Mouse (Mus musculus) cerebellum, postnatal 4 days (tissue): ENCODE results near the gene Zbtb16.

ENCODE experiments used
- DNase-seq, 2 experiments: peaks; one replicate each; pipeline ENCODE4 v3.0.0; 2022; ENCODE audit warnings: low spot score in 2 of 2, mixed read lengths in 1 of 2

Zbtb16 gene

DNA sequence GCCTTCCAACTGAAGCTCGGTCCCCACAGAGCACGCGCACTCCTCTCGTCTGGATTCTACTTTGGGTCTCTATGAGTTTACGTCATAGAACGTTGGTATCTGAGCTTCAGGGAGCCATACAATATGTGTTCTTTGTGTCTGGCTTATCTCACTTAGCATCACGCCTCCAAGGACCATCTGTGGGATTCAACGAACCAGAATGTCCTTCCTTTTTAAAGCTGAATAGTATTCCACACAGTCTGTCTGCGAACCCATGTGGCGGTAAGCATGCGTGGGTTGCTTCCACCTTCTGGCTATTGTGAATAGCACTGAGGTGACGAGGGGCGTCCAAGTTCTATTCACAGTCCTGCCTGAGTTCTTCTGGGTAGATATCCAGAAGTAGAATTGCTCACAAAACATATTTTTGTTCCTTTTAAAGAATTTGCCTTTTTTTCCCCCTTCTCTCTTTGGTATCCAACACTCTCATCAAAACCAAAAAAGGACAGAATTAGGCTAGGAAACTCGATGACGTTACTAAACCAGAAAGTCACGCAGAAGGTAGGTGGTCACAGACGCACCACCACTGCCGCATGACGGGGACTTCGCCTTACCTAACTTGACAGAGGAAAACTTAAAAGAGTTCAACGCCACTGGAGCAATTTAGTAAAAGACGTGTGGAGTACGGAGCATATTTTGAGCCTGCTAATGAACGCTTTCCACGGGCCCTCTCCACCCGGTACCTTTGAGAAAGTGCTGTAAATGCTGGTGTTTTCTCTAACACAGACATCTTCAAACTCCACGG is 32.4 kb downstream of the Zbtb16 start:
- no peak for DNase-seq

- DNase-seq: no peak
Measured at GRCm38 (mm10) chr9:48802374-48802773, 33.6 kb downstream of the Zbtb16 start.

DNA sequence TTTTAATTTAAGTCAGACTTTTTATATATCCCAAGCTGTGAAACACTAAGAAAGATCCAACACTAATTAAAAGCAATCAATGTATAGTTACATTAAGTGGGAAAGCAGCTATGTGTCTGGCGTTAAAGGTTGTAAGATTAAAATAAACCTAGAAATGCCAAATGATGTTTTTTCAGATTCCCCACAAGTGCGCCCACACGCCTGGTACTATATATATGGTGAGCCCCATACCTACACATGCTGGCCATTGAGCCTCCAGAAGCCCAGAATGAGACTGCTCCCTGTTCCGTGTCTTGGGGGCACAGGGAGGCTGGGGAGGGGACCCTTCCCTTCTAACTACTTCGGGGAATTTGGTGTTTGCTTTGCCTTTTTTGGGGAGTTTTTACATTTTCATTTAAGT is 34.7 kb downstream of the Zbtb16 start:
- DNase-seq: no peak

GRCm38 (mm10) chr9:48800627-48801026 is 35.4 kb downstream of the Zbtb16 start:
- no peak for DNase-seq

DNA sequence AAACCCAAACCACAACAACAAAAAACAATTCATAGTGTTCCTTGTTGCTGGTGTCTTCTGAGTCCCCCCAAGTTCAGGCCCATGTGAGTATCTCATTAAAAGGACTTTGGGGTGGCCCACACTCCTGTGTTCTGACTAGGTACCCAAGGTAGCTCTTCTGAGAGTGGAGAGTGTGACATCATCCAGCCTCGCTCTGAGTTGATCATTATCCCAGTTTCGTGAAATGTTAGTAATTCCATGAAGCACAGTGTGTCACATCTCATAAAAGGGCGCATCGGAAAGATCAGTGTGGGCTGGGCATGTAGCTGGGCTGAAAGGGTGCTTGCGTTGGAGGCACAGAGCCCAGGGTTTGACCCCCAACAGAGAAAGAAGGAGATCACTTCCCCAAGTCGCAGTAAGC is 38.0 kb downstream of the Zbtb16 start:
- no peak for DNase-seq

DNA sequence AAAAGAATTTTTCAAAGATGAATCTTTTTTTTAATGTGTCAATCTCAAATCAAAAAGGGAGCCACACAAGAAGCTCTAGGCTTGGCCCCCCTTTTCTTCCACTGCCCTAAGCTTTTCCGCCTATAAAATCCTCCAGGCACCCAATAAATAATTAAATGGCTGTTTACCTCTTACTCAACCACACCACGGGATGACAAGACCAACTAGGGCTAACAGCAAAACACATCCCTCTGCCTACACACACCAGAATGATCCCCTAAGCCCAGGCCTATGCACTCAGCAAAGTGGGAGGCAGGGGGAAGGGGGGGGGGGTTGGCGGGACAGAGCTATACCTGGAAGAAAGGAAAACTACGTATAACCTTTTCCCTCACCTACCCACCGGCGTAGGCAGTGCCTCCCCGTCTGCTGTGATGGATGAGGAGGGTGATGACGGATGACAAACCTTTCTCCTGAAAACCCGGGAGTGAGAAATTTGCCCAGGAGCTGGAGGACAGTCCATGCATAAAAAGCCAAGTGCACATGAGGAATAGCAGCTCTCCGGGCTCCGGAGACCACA is 39.7 kb downstream of the Zbtb16 start:
- DNase-seq: no peak

DNA sequence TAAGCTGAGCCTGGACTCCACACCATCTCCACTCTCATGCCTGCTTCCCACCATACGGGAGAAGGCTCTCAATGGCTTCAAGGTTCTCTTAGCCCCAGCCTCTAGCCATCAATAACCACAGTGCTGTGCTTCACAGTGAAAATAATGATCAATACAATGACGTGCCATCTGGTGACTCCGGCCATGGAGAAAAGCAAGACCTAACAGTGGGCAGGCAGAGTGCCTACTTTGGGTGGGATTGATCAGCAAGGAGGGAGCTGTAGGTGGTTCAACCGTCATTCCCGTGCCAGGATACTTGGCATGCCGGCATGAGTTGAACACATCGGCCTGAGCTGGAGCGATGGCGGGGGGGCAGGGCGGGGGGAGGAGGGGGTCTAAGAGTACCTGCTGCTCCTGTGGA is 40.3 kb downstream of the Zbtb16 start:
- no peak for DNase-seq

- DNase-seq: no peak
Measured at GRCm38 (mm10) chr9:48795095-48795494, 40.9 kb downstream of the Zbtb16 start.

DNA sequence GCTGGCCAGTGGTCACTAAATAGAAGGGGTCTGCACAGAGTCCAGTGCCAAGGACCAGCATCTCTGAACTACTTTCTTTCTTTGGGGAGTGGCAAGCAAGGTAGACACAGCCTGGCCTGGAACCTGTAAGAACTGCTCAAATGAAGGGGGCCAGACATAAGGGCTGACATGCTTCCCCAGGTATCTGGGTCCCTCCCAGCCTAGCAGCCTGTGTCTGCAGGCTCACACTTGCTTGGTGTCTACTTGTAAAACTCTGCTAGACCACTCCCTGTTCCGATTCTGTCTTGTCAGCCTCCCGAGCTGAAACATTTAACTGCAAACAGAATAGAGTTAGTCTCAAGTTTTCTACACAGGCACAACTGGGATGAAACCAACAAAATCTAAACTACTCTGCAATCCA is 41.6 kb downstream of the Zbtb16 start:
- DNase-seq: no peak

DNA sequence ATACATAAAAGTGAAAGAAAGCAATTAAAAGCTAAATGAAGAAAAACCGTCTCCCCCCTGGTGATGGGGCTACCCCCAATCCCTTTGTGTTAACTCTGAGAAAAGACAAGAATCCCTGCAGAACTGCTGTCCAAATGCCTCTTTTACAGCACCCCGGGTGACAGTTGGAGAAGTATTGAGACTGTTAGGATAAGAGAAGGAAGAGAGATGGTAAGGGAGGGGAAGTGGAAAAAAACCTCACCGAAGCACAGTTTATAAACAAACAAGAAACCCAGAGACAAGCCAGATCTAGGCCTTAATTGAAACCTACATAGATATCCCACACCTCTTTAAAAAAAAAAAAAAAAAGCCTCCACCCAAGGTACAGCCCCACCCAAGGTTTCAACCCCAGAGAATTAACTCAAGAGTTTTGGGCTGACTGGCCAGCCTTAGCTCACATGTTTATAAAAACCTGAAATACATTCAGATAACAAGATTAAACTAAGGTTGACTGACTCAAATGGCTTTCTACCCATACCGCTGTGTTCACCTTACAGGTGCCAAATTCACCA is 42.3 kb downstream of the Zbtb16 start:
- no peak for DNase-seq

GRCm38 (mm10) chr9:48790575-48790974 is 45.4 kb downstream of the Zbtb16 start:
- no peak for DNase-seq

GRCm38 (mm10) chr9:48787906-48788410 is 48.1 kb downstream of the Zbtb16 start:
- DNase-seq: no peak

GRCm38 (mm10) chr9:48787321-48787720 is 48.7 kb downstream of the Zbtb16 start:
- no peak for DNase-seq

DNA sequence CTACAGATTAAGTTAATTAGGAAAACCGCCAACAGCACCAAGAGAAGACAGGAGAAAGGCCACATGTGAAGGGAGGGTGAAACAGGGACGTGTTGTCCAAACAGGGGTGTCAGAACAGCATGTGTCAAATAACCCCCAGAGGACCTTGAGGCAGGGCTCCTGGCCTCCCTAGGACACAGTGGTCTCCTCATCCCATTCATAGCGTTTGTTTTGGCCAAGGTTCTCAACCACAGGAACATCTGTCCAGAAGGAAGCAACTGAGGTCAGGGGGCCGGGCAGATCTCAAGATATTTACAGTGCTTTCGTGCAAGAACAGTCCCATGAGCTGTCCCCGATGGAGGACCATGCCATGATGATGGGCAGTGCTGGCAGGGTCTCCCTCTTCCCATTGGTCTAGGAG is 49.2 kb downstream of the Zbtb16 start:
- no peak for DNase-seq

DNA sequence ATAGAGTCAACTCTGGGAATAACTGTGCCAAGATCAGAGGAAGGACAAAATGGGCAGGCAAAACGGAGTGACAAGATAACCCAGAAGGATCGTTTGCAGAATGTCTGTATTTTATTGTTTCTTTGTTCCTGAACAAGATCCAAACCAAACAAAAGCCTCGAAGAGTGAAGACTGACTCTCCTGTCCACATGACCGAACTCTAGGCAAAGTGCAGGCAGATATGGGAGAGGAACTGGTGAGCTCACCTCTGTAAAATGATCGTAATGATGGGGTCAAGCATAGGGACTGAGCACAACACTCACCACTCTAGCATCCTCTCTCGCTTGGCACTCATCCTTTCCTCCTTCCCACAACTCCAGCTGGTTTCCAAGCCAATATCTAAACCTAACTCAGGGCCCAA is 51.1 kb downstream of the Zbtb16 start:
- no peak for DNase-seq

DNA sequence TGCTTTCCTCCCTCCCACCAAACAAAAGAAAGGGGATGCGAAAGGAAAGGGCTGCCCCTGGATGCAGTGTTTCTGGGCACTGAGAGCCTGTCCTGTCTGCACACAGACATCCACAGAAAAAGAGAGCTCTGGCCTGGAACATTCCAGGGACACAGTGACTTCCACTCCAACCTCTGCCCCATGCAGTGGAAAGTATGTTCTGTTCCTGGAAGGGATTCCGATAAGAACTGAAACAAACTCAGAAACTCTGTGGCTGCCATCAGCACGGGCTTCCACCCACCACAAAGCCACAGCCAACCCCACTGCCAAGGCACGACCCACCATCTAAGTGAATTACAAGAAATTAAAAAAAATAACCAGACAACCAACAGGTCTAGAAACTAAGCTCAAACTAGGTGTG is 52.7 kb downstream of the Zbtb16 start:
- no peak for DNase-seq

GRCm38 (mm10) chr9:48782284-48783060 is 53.5 kb downstream of the Zbtb16 start:
- no peak for DNase-seq

DNA sequence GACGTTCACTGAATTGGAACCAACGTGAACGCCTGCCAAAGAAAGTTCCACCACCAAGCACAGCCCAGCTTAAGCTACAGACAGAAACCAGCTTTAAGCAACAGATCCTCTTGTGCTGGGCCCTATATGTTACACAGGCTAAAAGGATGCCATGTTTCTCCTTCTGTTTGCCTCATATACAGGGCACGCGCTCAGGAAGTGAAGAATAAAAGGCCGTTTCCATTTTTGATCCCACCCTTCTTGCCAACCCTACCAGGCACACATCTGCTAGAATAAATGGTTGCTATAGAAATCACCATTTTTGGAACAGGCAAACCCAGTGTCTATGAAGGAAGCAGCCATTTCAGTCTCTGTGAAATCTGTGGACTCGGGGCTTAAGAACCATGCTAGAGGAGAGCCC is 59.8 kb downstream of the Zbtb16 start:
- no peak for DNase-seq

DNA sequence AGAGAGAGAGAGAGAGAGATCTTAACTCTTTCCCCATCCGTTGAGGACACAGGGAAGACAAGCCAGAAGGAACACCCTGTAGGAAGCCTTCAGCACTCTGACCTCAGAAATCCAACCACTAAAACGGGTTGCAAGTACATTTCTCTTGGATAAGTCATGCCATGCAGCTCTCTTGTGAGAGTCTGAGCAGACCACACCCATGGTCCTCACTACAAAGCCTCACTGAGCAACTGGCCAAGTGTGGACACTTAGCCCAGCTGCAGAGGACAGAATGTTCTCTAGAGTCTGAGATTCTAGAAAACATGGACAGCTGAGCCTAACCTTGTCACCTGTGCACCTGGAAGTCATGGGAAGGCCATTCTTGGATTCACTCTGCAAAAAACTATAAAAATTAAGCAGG is 60.5 kb downstream of the Zbtb16 start:
- DNase-seq: no peak

GRCm38 (mm10) chr9:48773710-48774109 is 62.3 kb downstream of the Zbtb16 start:
- DNase-seq: no peak

DNA sequence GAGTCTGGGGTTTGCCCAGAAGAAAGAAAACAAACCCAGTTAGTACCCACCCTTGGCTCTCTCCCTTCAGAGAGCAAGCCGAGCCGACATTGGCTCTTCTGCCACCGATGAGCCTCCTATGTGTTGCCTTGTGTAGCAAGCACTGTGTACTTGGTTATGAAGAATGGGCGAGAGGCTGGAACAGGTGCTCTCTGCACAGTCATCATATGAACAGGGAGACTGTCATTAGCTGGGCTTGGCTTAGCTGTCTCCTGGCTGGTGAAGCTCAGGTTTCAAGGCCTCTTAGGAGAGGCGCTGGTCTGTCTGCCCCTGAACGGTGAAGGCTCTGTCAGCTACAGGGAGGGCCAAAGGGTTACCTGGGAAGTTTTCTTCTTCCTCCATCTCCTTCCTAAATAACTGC is 62.9 kb downstream of the Zbtb16 start:
- DNase-seq: no peak

- DNase-seq: no peak
Measured at GRCm38 (mm10) chr9:48771504-48771903, 64.5 kb downstream of the Zbtb16 start.
